Mouse (Mus musculus): ENCODE measurements around the gene Utp4.

DNA sequence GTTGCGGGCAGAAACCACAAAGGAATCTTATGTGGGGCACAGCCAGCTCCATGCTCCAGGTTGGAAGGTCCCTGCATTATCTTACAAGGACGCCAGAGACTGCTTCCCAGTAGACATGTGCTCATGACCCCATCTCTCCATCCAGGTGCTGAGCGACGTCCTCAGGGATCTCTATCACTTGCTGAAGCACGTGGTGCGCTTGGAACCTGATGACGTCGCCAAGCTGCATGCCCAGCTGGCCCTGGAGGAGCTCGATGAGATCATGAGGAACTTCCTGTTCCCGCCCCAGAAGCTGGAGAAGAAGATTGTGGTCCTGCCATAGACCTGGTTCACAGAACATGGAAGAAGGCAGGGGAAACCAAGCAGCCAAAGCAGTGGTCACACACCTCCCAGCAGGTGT, 43.4 kb upstream of the Utp4 start:
- TF ChIP-seq EP300 (IDR thresholded peaks at IDR 0.05; ENCODE audit: low read length): no peak
- TF ChIP-seq ELF1 (IDR thresholded peaks at IDR 0.05; ENCODE audit: low read depth, low read length): no peak
- no peak for TF ChIP-seq TCF12 (IDR thresholded peaks at IDR 0.05; ENCODE audit: low read depth, low read length)
- no peak for TF ChIP-seq USF1 (IDR thresholded peaks at IDR 0.05; ENCODE audit: low read depth, low read length)
- TF ChIP-seq TBP (conservative IDR thresholded peaks at IDR 0.05; ENCODE audit: low read depth, low read length): no peak
- TF ChIP-seq SIN3A (IDR thresholded peaks at IDR 0.05; ENCODE audit: low read length): no peak
- TF ChIP-seq MXI1 (IDR thresholded peaks at IDR 0.05; ENCODE audit: low read depth, low read length): no peak

Data from CH12.LX (cell line).